Mouse (Mus musculus): ENCODE results near the gene Itpr1.

Itpr1 gene

GRCm38 (mm10) chr6:108458826-108459225 lies 245.9 kb downstream of the Itpr1 start:
- no peak for DNase-seq (ENCODE audit: low read depth in 2 of 2, low spot score in 2 of 2)

GRCm38 (mm10) chr6:108464308-108464979 lies 251.5 kb downstream of the Itpr1 start:
- DNase-seq (ENCODE audit: low read depth in 2 of 2, low spot score in 2 of 2), result no peak

- DNase-seq (ENCODE audit: low read depth in 2 of 2, low spot score in 2 of 2), result no peak
These were observed 252.3 kb downstream of the Itpr1 start for GRCm38 (mm10) chr6:108465159-108465558.

- peak; percentile 40 to 52 for DNase-seq (ENCODE audit: low read depth in 2 of 2, low spot score in 2 of 2)
These were observed 253.2 kb downstream of the Itpr1 start for GRCm38 (mm10) chr6:108466061-108466531.

GRCm38 (mm10) chr6:108467597-108467996 lies 254.7 kb downstream of the Itpr1 start:
- no peak for DNase-seq (ENCODE audit: low read depth in 2 of 2, low spot score in 2 of 2)

- DNase-seq (ENCODE audit: low read depth in 2 of 2, low spot score in 2 of 2), result no peak
These were observed 255.4 kb downstream of the Itpr1 start for GRCm38 (mm10) chr6:108468226-108468825.

- DNase-seq (ENCODE audit: low read depth in 2 of 2, low spot score in 2 of 2), result no peak
These were observed 259.0 kb downstream of the Itpr1 start for GRCm38 (mm10) chr6:108471878-108472277.

- DNase-seq (ENCODE audit: low read depth in 2 of 2, low spot score in 2 of 2), result no peak
These were observed 259.9 kb downstream of the Itpr1 start for GRCm38 (mm10) chr6:108472748-108473147.

- DNase-seq (ENCODE audit: low read depth in 2 of 2, low spot score in 2 of 2), result no peak
These were observed 263.9 kb downstream of the Itpr1 start for GRCm38 (mm10) chr6:108476797-108477235.

GRCm38 (mm10) chr6:108477602-108478001 lies 264.7 kb downstream of the Itpr1 start:
- DNase-seq (ENCODE audit: low read depth in 2 of 2, low spot score in 2 of 2), result no peak

- no peak for DNase-seq (ENCODE audit: low read depth in 2 of 2, low spot score in 2 of 2)
These were observed 268.3 kb downstream of the Itpr1 start for GRCm38 (mm10) chr6:108481190-108481589.

GRCm38 (mm10) chr6:108482464-108482863 lies 269.6 kb downstream of the Itpr1 start:
- no peak for DNase-seq (ENCODE audit: low read depth in 2 of 2, low spot score in 2 of 2)

GRCm38 (mm10) chr6:108486212-108486992 lies 273.5 kb downstream of the Itpr1 start:
- no peak for DNase-seq (ENCODE audit: low read depth in 2 of 2, low spot score in 2 of 2)

- no peak for DNase-seq (ENCODE audit: low read depth in 2 of 2, low spot score in 2 of 2)
These were observed 274.5 kb downstream of the Itpr1 start for GRCm38 (mm10) chr6:108487300-108487835.

- DNase-seq (ENCODE audit: low read depth in 2 of 2, low spot score in 2 of 2), result no peak
These were observed 275.4 kb downstream of the Itpr1 start for GRCm38 (mm10) chr6:108488250-108488649.

GRCm38 (mm10) chr6:108491969-108492368 lies 279.1 kb downstream of the Itpr1 start:
- DNase-seq (ENCODE audit: low read depth in 2 of 2, low spot score in 2 of 2), result no peak

- DNase-seq (ENCODE audit: low read depth in 2 of 2, low spot score in 2 of 2), result no peak
These were observed 280.9 kb downstream of the Itpr1 start for GRCm38 (mm10) chr6:108493753-108494152.

- no peak for DNase-seq (ENCODE audit: low read depth in 2 of 2, low spot score in 2 of 2)
These were observed 281.4 kb downstream of the Itpr1 start for GRCm38 (mm10) chr6:108494185-108494804.

- no peak for DNase-seq (ENCODE audit: low read depth in 2 of 2, low spot score in 2 of 2)
These were observed 282.1 kb downstream of the Itpr1 start for GRCm38 (mm10) chr6:108494994-108495393.

- DNase-seq (ENCODE audit: low read depth in 2 of 2, low spot score in 2 of 2), result no peak
These were observed 285.2 kb downstream of the Itpr1 start for GRCm38 (mm10) chr6:108498070-108498469.

GRCm38 (mm10) chr6:108503651-108504050 lies 290.8 kb downstream of the Itpr1 start:
- peak; percentile 44 to 54 for DNase-seq (ENCODE audit: low read depth in 2 of 2, low spot score in 2 of 2)

Data from CD8-positive naive resting alpha-beta T cell, adult 2 months (primary cell).